Mouse (Mus musculus): ENCODE results near the gene Ccm2l.

The Ccm2l gene

DNA sequence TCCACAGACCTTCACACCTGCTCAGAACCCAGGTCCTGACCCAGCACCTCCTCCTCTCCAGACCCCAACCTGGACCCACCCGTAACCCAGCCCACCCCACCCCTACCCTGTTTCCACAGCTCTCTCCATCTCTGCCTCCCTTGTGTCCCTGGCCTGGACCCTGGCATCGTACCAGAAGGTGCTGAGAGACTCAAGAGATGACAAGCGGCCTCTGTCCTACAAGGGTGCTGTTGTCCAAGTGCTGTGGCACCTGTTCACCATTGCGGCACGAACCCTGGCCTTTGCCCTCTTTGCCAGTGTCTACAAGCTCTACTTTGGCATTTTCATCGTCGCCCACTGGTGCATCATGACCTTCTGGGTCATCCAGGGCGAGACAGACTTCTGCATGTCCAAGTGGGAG, 11.9 kb upstream of the Ccm2l start:
- no peak for DNase-seq

DNA sequence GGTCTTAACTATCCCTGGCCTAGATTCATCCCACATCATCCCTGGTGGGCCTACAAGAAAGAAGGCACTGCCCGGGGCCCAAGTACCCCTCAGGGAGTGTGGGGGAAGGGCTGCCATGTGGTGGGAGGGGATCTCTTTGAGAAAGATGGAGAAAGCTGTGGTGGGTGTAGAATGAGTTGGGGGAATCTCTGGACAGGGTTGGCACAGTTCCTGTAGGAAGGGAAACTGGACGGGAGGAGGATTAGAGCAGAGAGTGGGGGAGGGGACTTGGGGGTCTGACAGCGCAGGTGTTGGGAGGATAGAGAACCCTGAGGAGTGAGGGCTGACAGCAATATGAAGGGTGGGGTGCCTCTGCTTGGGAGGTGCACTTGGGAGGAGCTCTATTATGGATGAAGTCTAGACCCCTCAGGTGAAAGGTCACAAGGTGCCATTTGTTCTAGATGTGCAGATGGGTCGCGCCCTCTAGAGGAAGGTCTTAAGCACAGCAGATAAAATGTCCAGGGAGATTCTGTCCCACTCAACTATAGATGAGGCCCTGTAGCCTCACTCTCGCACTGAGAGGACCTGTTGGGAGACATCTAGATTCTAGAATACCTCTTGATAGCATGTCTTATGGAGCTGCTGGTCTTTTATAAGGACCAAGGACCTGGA, 10.4 kb upstream of the Ccm2l start:
- DNase-seq: no peak

GRCm38 (mm10) chr2:153058365-153058764, 7.4 kb upstream of the Ccm2l start:
- DNase-seq: no peak

DNA sequence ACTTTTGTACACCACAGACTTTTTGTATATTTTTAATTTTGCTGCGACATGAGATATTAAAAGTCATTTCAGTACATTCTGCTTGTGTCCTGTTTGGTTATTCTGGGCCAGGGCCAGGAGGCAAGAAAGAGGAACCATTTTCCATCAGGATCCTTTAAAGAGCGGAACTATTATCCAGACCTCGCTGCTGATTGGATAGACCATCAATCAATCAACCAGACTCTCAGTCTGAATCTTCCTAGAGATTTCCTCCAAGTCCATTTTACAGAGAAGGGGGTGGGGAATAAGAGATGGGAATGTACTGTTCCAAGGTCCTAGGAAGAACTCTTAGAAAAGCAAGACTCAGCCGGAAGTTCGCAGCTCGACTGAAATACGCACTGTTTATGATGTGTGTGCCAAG, 5.5 kb upstream of the Ccm2l start:
- DNase-seq: no peak

GRCm38 (mm10) chr2:153063394-153063793, 2.4 kb upstream of the Ccm2l start:
- DNase-seq: no peak

DNA sequence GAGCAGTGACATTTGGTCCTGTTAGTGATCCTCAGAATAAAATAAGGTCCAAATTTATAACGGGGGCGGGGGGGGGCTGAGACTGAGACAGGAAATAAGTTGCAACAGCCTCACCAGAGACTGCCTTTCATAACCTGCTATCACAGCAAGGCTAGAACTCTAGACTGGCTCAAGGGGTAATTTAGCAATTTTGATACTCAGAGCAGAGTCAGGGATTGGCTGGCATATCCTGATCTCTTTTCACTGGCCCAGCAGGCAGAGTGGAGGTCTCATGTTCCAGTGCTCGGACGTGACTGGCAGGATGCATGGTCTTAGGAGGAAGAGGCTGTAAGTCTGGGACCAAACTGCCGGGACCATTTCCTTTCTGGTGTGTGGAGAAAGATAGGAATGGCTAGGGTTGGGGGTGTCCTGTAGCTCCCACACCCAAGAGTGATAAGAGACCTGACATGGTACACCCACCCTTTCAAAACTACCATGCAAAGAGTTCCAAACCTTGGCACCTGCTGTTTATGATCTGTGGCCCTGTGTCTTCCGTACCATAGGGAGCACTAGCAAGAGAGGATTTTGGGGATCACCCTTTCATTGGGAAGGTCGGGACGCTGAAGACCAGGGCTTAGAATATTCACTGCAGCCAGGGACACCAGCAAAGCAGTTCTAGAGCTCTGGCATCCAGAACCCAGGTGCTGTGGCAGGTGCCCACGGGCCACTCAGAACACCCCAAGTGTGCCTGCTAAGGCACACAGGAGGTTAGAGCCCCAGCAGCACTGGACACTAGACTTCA, 1.4 kb upstream of the Ccm2l start:
- DNase-seq: no peak

DNA sequence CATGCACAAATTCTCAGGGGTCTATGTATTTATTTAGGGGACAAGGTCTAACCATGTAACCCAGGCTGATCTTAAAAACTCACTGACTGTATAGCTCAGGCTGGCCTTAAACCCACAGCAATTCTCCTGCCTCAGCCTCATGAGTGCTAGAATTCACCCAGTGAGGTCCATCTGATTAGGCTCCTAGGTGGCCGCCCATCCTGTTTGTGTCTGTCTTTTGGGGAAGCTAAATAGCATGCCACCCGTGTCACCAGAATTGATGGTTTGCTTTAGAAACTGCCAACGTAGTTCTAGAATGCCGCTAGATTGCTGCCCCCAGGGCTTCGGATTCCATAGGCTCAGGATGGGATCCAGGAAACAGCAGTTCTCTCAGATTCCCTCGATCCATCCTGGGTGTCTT, 1.2 kb downstream of the Ccm2l start:
- DNase-seq: peak in 1 of 2 experiments; percentile 12

DNA sequence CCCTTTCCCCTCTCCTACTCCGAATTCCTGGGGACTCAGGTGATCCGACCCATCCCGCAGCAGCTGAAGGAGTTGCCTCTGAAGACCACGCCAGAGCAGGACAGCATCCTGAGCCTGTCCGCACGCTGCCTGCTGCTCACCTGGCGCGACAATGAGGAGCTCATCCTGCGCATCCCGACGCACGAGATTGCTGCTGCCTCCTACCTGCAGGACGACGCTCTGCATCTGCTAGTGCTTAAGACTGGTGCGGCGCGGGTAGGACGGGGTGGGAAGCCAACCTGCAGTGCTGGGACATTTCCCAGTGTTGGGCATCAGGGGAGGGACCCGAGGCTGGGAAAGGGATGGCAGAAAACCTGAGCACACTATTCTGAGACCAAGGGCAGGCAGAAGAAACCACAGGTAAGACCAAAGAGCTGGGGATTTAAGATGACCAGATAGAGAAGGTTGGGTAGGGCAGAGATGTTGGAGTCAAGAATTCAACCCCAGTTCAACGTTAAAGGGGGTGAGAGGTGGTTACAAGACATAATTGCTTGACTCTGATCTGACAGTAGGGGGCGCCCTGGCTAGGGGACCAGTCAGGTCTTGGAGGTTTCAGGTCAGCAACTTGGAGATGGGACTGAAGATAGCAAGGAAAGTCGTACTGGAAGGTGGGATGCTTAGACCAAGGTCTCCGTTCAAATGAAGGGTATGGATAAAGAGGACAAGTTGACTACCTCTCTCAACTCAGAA, 5.2 kb downstream of the Ccm2l start:
- peak; percentile 15 to 73 for DNase-seq

DNA sequence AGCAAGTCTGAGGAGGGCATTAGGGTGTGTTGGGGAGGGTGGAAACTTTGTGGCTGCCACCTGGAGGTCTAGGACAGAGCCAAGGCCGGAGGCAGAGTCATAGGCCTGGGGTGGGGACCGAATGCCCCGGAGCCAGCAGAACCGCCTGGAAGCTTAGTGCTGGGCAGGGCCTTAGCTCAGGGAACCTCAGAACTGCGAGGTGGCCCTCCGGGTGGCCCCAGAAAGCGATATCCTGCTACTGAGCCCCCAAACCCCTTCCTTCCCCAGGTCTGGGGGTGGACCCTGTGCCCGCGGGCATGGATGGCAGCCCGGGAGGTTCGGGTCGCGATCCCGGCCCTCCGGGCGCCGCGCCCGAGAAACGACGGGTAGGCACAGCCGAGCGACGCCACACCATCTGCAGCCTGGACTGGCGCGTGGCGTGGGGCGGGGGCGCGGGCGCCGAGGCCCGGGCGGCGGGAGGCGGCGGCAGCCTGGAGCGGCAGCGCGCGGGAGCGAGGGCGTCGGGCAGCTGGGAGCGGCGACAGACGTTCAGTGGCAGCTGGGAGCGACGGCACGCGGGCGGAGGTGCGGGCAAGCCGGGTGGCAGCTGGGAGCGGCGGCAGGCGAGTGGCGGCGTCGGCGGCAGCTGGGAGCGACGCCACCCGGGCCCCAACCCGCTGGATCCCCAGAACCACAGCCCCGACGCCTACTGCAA, 5.9 kb downstream of the Ccm2l start:
- DNase-seq: no peak

GRCm38 (mm10) chr2:153074651-153075050, 8.9 kb downstream of the Ccm2l start:
- DNase-seq: no peak

DNA sequence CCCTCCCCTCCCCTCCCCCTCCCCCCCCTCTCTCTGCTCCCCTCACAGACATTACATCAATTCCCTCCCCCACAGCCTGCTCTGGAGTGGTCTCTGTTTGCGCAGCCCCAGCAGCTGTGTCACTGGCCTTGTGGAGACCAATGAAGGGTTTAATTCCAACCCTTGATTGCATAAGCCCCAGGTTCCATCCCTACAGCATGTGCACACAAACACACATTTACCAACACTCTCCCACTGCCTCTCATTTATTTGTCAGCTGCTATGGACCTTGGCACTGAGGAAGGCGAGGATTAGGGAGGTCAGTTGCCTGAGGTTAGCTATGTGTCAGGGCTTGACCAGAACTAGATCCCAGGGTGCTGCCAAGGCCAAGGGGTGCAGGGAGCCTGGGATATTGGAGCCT, 10.2 kb downstream of the Ccm2l start:
- DNase-seq: no peak

GRCm38 (mm10) chr2:153080841-153081523, 15.2 kb downstream of the Ccm2l start:
- peak; percentile 83 to 90 for DNase-seq

GRCm38 (mm10) chr2:153081866-153082265, 16.1 kb downstream of the Ccm2l start:
- peak; percentile 62 to 65 for DNase-seq

- DNase-seq: no peak
Observed at GRCm38 (mm10) chr2:153083275-153083674, 17.5 kb downstream of the Ccm2l start.

DNA sequence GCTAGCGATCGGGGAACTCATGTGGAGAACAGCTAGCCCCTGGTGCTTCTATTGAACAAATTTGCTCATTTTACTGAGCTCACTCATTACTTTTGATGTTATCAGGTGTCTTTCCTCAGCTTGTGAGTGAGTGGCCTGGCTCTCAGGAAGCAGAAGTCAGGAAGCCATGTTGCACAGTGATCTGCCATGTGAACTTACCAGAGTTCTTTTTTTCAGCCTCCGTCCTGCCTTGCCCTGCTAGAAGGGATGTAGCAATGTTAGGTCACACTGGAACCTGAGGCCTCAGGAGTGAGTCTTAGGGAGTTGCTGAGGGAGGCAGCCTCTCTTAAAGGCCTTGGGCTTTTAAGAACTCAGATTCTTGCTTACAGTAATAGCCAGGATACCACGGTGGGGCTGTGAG, 18.1 kb downstream of the Ccm2l start:
- no peak for DNase-seq

DNA sequence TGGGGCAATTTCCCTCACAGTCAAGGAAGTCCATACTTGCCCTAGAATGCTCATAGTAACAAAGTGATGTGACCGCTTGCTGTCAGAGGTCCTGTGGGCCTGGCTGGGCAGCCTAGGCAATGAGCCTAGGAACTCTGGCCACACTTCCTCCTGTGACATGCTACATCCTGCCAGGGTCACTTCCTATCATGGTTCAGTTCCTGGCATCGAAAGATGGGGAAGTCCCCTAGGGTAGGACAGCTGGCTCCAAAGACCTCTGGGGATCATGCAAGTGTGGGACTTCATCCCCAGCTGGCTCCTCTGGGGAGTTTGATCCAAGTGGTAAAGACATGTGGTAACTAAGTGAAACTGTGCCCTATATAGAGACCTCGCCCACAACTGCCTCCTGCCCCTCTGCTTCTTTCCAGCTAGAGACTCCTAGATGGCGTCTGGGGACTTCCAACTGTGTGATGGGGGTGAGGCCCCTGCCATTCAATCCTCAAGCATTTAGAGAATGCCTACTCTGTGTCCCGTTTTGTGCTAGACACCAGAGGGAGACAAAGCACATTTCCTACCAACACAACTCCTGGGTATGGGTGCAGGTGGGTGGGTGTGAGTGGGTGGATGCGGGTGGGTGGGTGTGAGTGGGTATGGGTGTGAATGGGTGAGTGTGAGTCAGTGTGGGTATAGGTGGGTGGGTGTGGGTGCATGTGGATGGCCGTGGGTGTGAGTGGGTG, 18.7 kb downstream of the Ccm2l start:
- DNase-seq: peak; percentile 38 to 45

DNA sequence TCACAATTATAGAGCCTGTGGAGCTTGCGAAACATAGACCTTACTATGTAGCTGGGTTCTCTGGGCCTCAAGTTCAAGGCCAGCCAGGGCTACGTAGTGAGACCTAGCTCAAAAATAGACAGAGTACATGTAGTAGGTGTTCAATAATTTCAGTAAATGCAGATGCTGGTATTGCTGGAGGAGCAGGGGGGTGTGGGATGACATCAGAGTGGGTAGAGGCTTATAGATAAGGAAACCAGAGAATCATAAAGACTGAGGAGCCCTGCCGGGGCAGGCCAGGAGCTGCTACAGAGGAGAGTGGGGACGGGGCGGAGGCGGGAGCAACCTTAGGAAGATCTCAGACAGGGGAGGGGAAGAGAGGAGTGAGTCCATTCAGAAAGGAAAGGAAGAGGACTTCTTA, 19.8 kb downstream of the Ccm2l start:
- DNase-seq: no peak

DNA sequence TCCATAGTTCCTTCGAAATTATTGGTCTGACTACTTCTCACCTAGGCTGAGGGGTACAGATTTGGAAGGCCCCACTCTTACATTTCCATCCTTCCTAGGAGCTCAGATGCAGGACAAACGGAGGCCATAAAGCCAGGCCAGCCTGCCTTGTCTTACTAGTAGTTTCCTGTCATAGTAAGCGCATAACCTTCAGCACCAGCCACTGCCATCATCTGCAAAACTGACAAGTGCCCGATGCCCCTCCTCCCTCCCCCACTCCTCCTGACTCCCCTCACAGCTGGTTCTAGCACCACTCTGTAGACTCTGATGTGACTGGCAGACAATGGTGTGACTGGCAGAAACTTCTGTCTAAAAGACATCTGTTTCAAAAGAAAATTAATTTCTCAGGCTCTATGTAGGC, 20.4 kb downstream of the Ccm2l start:
- DNase-seq: no peak

GRCm38 (mm10) chr2:153087091-153087490, 21.3 kb downstream of the Ccm2l start:
- DNase-seq: no peak

GRCm38 (mm10) chr2:153089316-153089715, 23.6 kb downstream of the Ccm2l start:
- DNase-seq: no peak

GRCm38 (mm10) chr2:153090551-153091165, 24.9 kb downstream of the Ccm2l start:
- peak in 1 of 2 experiments; percentile 34 for DNase-seq

Measured in kidney, postnatal 36 days (tissue).